Mouse (Mus musculus) kidney, adult 9 months (tissue): ENCODE measurements at regions not wholly inside any gene's neighbourhood (a gene's known extent, or its start where the extent isn't known, plus 50 kb on each side); places are given as distances from the start of the nearest gene placed in this dataset.

Source experiments
- DNase-seq: peaks from one replicate; pipeline ENCODE4 v3.0.0; 2022

- DNase-seq = no peak
These were observed 275.3 kb upstream of the Slc24a5 start for GRCm38 (mm10) chr2:124792633-124793036.

- no peak for DNase-seq
These were observed 256.2 kb upstream of the Slc24a5 start for GRCm38 (mm10) chr2:124811709-124812108.

- no peak for DNase-seq
These were observed 251.1 kb upstream of the Slc24a5 start for GRCm38 (mm10) chr2:124816814-124817213.

GRCm38 (mm10) chr2:124819846-124820245 lies 248.1 kb upstream of the Slc24a5 start:
- DNase-seq = no peak

- no peak for DNase-seq
These were observed 247.1 kb upstream of the Slc24a5 start for GRCm38 (mm10) chr2:124820821-124821220.

GRCm38 (mm10) chr2:124821366-124821765 lies 246.6 kb upstream of the Slc24a5 start:
- no peak for DNase-seq

- peak; percentile 61 for DNase-seq
These were observed 219.1 kb upstream of the Slc24a5 start for GRCm38 (mm10) chr2:124848812-124849211.

- peak; percentile 89 for DNase-seq
These were observed 209.4 kb upstream of the Slc24a5 start for GRCm38 (mm10) chr2:124858504-124858903.

GRCm38 (mm10) chr2:124888209-124888608 lies 179.7 kb upstream of the Slc24a5 start:
- peak; percentile 6 for DNase-seq

- no peak for DNase-seq
These were observed 172.9 kb upstream of the Slc24a5 start for GRCm38 (mm10) chr2:124895002-124895401.

- DNase-seq = no peak
These were observed 164.4 kb upstream of the Slc24a5 start for GRCm38 (mm10) chr2:124903556-124903955.

- DNase-seq = peak; percentile 36
These were observed 162.8 kb upstream of the Slc24a5 start for GRCm38 (mm10) chr2:124905076-124905475.

GRCm38 (mm10) chr2:124918986-124919761 lies 148.8 kb upstream of the Slc24a5 start:
- no peak for DNase-seq

GRCm38 (mm10) chr2:124919762-124920255 lies 148.1 kb upstream of the Slc24a5 start:
- peak; percentile 13 for DNase-seq

- DNase-seq = no peak
These were observed 147.7 kb upstream of the Slc24a5 start for GRCm38 (mm10) chr2:124920265-124920664.

GRCm38 (mm10) chr2:124927882-124928758 lies 139.8 kb upstream of the Slc24a5 start:
- DNase-seq = peak; percentile 60

- no peak for DNase-seq
These were observed 139.2 kb upstream of the Slc24a5 start for GRCm38 (mm10) chr2:124928759-124929113.

GRCm38 (mm10) chr2:124930719-124931118 lies 137.2 kb upstream of the Slc24a5 start:
- no peak for DNase-seq

- no peak for DNase-seq
These were observed 135.4 kb upstream of the Slc24a5 start for GRCm38 (mm10) chr2:124932566-124932965.

- DNase-seq = no peak
These were observed 134.0 kb upstream of the Slc24a5 start for GRCm38 (mm10) chr2:124933876-124934275.

- DNase-seq = no peak
These were observed 119.6 kb upstream of the Slc24a5 start for GRCm38 (mm10) chr2:124948263-124948781.

- DNase-seq = peak; percentile 77
These were observed 119.1 kb upstream of the Slc24a5 start for GRCm38 (mm10) chr2:124948812-124949211.

GRCm38 (mm10) chr2:124952212-124952611 lies 115.7 kb upstream of the Slc24a5 start:
- no peak for DNase-seq
